Mouse (Mus musculus) MEL-GATA-1-ER (cell line): Measurements from ENCODE around the gene Accs.

Experiments used
- DNase-seq: peaks from one replicate; pipeline ENCODE4 v3.0.0-alpha.2; 2012; ENCODE audit warnings: low read depth; ENCODE audit errors: extremely low read depth

Accs gene

GRCm38 (mm10) chr2:93858845-93859244 is 9.1 kb upstream of the Accs start:
- no peak for DNase-seq

GRCm38 (mm10) chr2:93851303-93851702 is 1.6 kb upstream of the Accs start:
- DNase-seq: no peak

GRCm38 (mm10) chr2:93850317-93850944 is 688 bp upstream of the Accs start:
- DNase-seq: peak; percentile 60

- DNase-seq: peak; percentile 39
Measured at GRCm38 (mm10) chr2:93841349-93841748, 8.4 kb downstream of the Accs start.

GRCm38 (mm10) chr2:93840109-93840508 is 9.6 kb downstream of the Accs start:
- DNase-seq: no peak

- no peak for DNase-seq
Measured at GRCm38 (mm10) chr2:93838931-93839330, 10.8 kb downstream of the Accs start.

DNA sequence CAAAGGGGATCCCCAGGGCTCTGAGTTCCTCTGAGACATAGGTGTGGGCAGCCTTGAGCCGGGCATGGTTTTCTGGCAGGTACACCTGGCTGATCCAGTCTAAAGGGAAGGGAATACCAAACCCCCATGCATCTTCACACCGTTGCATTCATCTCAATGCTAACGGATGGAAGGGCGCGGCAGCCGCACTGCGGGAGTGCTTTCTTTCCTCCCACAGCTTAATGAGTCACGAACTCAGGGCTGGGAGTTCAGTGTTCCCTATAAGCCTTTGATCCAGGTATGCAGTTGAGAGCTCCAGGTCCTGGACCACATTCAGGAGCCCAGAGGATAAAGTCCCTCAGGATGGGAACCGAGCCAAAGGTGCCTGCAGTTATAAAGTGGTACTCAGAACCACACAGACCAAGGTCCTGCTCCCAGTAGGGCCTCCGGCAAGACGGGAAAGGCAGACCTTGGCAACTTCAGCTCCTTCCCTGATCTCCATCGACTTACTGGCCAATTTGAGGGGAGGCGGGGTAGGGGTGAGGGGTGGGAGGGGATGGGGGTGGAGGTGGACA is 13.4 kb downstream of the Accs start:
- no peak for DNase-seq

DNA sequence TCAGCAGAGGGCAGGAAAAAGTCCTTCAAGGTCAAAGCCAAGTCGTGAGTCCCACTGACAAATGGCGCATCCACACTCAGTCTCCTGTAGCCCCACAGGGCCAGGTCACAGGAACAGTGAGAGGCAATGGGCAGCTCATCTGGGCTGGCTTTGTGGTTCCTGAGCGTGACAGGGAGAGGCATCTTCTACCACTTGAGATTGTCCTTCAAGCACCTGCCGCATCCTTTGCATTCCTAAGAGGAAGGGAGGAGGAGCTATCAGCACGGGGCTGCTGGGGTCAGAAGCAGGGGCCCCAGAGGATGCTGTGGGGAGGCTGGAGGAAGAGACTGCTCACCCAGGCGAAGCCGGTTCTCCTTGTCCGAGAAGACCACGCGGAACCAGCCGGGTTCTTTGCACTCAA is 14.1 kb downstream of the Accs start:
- no peak for DNase-seq

GRCm38 (mm10) chr2:93823519-93823918 is 26.2 kb downstream of the Accs start:
- DNase-seq: peak; percentile 89

- DNase-seq: peak; percentile 36
Measured at GRCm38 (mm10) chr2:93822045-93822749, 27.5 kb downstream of the Accs start, which contains the start of gene Ext2. Gene Ext2, minus strand, starts transcription at chr2:93822568.

DNA sequence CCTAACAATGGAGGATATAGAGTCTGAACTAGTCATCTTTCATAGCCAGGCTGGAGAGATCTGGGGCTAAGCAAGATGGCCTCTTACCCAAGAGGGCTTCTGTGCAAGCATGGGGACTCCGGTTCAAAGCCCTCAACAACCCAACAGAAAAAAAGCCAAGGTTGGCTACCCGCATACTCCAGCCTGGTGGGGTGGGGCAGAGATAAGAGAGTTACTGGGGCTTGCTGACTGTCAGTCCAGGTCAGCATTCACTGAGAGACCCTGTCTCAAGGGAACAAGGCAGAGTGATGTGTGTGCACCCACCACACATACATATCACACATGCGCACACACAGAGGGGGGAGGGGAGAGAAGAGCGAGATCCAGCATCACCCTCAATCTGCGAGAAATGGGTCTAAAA is 32.0 kb downstream of the Accs start:
- peak; percentile 13 for DNase-seq

GRCm38 (mm10) chr2:93813343-93813742 is 36.4 kb downstream of the Accs start:
- no peak for DNase-seq

GRCm38 (mm10) chr2:93811812-93812211 is 37.9 kb downstream of the Accs start:
- DNase-seq: peak; percentile 29

DNA sequence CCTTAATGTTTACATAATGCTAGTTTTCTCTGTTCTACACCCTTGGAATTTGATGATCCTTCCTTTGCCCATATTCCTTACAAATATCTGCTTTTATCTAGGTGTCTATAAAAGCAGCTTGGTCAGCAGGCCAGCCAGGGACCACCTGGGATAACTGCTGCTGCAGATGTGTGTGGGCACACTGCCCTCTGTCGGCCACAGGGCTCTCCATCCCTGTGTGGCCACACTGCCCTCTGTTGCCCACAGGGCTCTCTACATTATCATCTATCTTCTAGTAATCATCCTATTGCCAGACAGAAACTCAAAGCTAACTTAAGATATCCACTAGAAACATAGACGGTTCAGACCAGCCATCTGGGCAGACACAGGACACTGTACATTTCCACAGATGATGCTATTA is 39.8 kb downstream of the Accs start:
- no peak for DNase-seq

- no peak for DNase-seq
Measured at GRCm38 (mm10) chr2:93808071-93808470, 41.7 kb downstream of the Accs start.

DNA sequence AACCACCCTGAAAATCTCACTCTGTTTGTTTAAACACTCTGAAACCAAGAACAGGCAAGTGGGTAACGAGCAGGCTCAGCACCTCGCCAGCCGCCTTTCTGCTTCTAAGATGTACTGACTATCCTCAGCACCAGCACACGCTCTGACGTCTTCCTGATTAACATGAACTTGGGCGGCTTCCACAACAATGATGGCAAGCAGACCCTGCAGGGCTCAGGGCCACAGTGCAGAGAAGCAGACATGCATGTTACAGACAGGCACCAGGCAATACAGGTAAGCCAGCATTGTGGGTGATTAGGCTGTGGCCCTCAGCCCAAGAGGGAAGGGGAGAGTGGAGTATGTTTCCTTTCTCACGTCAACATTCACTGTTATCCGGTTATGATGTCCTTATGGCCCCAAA is 42.3 kb downstream of the Accs start:
- DNase-seq: no peak

DNA sequence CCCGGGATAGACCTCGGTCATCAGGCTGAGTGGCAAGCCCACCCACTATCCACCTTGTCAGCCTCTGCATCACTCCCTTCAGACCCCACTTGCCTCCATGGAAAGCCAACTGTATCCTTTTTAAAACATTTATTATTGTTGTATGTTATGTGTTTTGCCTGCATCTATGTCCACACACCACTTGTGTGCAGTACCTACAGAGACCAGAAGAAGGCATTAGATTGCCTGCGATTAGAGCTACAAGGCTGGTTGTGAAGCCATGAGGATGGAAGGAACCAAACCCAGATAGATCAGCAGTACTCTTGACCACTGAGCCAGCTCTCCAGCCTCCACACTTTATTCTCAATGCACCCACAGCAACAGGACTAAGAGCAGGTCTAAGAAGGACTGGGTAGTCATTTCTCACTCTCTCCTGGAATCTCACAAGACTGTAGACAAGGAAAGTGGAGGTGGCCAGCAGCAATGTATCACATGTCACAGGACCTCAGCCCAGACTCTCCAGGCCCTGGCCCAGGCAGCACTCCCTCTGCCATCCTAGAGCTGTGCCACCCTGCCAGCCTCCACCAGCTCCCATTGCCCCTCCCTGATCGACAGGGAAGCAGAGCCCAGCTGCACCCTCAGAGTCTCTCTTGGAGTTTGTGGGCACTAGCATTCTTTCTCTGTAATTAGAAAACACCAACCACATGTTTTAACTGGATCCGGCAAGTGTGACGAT is 43.1 kb downstream of the Accs start:
- DNase-seq: no peak

- DNase-seq: no peak
Measured at GRCm38 (mm10) chr2:93805523-93805922, 44.2 kb downstream of the Accs start.

GRCm38 (mm10) chr2:93805066-93805465 is 44.7 kb downstream of the Accs start:
- DNase-seq: no peak

DNA sequence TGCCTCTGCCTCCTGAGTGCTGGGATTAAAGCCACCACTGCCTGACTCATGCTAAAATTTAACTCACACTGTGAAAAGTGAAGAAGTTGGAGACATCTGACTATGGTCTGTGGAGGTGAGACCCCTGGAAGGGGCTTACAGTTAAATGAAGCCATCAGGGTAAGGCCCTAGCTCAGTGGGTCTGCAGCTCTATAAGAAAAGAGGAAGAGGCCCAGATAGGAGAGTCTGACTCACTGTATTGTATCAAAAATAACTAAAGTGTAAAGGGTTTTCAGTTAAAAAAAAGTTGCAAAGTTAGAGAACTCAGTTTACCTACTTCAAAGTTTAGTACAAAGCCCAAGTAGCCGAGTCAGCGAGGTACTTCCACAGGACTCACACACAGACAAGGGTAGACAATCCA is 46.8 kb downstream of the Accs start:
- peak; percentile 24 for DNase-seq

DNA sequence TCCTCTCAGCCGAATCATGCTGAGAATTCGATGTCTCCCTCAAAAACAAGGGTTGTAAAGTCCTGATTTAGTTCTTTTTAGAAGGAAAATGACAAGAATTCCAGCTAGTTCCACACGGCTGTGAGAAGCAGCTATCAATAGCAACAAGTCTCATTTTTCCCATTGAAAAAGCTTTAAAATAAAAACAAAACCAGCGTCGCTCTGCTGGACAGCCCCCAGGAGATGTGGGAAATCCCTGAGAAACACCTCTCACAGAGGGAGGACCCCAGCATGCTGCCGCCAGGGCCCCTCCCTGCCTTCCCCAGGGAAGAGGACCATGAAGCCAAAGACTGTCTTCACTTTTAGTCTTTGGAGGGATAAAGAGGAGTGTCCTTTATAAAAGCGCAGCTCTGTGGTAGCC is 48.6 kb downstream of the Accs start:
- DNase-seq: no peak

- DNase-seq: no peak
Measured at GRCm38 (mm10) chr2:93797162-93797795, 52.5 kb downstream of the Accs start.
